Mouse (Mus musculus): ENCODE measurements at regions not wholly inside any gene's neighbourhood (a gene's known extent, or its start where the extent isn't known, plus 50 kb on each side); places are given as distances from the start of the nearest gene placed in this dataset.

DNA sequence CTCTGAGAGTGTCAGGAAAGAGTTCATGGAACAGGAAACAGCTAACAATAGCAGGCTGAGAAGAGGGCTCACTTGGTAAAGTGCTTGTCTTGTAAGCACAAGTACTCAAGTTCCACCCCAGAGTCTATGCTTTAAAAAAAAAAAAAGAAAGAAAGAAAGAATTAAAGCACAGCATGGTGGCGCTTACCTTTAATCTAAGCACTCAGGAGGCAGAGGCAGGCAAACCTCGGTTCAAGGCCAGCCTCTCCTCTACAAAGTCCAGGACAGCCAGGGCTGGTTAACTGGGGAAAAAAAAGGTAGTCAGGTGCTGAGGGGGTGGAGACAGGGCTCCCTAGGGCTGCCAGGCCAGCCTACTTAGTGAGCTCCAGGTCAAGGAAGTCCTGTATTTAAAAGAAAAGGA is 119.1 kb downstream of the Tbx4 start:
- TF ChIP-seq CTCF (IDR thresholded peaks at IDR 0.05; ENCODE audit: low read depth) (no peak), EP300 (IDR thresholded peaks at IDR 0.05; ENCODE audit: low read depth) (no peak)
